10 mouse cellular contexts compared by ENCODE assay signal in the genomic region with DNA sequence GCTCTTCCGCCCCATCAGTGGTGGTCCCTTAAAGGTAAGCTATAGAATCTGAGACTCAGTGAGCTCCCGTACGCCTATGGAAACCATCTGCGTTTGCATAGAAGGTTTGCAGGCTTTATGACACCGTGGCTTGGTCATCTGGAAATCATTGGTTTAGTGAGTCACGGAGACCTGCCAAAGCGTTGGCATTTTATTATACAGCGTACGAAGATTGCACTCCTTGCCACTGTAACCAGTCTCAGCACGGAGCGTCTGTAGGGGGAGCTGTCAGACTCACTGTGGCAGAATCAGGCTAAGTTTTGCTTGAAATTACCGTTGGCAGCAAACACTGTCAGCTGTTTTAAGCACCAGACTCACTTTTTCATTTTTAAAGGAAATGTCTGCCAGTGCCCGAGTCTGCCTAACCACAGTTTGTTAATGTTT. TPM values are rescaled to one million over a fixed set of nuclear protein-coding genes. Genes with fewer than 3 reads are reported as not detected.
DNase-seq lines count a peak whose midpoint lies in the region; ATAC-seq and TF ChIP-seq lines count a peak whose summit lies in the region.
"Had no signal": no experiment of that assay in that cellular context is flagged by ENCODE, and none has a peak within 500 bp of the region (broad histone marks: within the 10 kb centered on the region; RNA-seq: fewer than 3 reads in every experiment).

No protein-coding gene starts in this region.

- no peak overlapping the region for H3K9ac ChIP-seq in kidney, embryonic 15.5 days
- no peak overlapping the region for H3K9ac ChIP-seq in forebrain, embryonic 12.5 days
- H3K9ac ChIP-seq: embryonic facial prominence, embryonic 12.5 days had no signal

- no peak overlapping the region for H3K4me3 ChIP-seq in kidney, adult 2 months (ENCODE audit: insufficient read depth, low read depth, low read length)
- no peak overlapping the region for H3K4me3 ChIP-seq in kidney, embryonic 15.5 days (replicated peaks)
- H3K4me3 ChIP-seq in forebrain, embryonic 12.5 days (replicated peaks) = no peak overlapping the region
- H3K4me3 ChIP-seq: embryonic facial prominence, embryonic 12.5 days had no signal

- 60% methylated on average over 13 of the region's 13 CpGs for WGBS in kidney, adult 2 months
- 79% methylated on average over 13 of the region's 13 CpGs for WGBS in kidney, embryonic 15.5 days
- WGBS in forebrain, embryonic 12.5 days = 89% methylated on average over 13 of the region's 13 CpGs

- in situ Hi-C loops in Patski (cut with MboI; ENCODE audit: low pct_unique_long_range_greater_than_20kb) = no loop called here

- CTCF ChIA-PET in Patski (lab: Charles Lee) = interaction anchor here (0.7 to 3.6 kb wide), 14 partner anchors 9 to 268 kb away, joined by 3 to 21 read pairs (median 4); partner anchors contain the start of gene Slpi

- DNase-seq in kidney, adult 2 months = peak; percentile 69
- DNase-seq in Patski (ENCODE audit: low read depth, low spot score) = peak; percentile 83
- peak; percentile 71 for DNase-seq in layer of hippocampus, adult 9-10 months (ENCODE audit: low spot score)
- DNase-seq in lung, postnatal 4 days = peak; percentile 51 to 58
- DNase-seq in thymus, postnatal 36 days = no peak

- no peaks in the 10 kb centered on the region for H3K27me3 ChIP-seq in kidney, adult 2 months (replicated peaks; ENCODE audit: control insufficient read depth, insufficient read depth, low read length)
- no peaks in the 10 kb centered on the region for H3K27me3 ChIP-seq in kidney, embryonic 15.5 days
- H3K27me3 ChIP-seq in Patski = no peaks in the 10 kb centered on the region
- no peaks in the 10 kb centered on the region for H3K27me3 ChIP-seq in forebrain, embryonic 12.5 days
- H3K27me3 ChIP-seq: embryonic facial prominence, embryonic 12.5 days had no signal

- no peak for ATAC-seq in kidney, embryonic 15.5 days (replicated peaks; ENCODE audit: low FRiP score)
- ATAC-seq in Patski = peak; percentile 92
- ATAC-seq in common myeloid progenitor, adult 5-6 weeks (replicated peaks; ENCODE audit: low read depth, poor library complexity, severe bottlenecking) = peak; percentile 55
- ATAC-seq in forebrain, embryonic 12.5 days (ENCODE audit: low FRiP score) = no peak

- POLR2A ChIA-PET in Patski (lab: Charles Lee) = no interaction called here

- no peak overlapping the region for H3K4me2 ChIP-seq in kidney, embryonic 15.5 days
- H3K4me2 ChIP-seq in forebrain, embryonic 12.5 days = no peak overlapping the region
- H3K4me2 ChIP-seq: embryonic facial prominence, embryonic 12.5 days had no signal

- H3K4me1 ChIP-seq in kidney, adult 2 months (ENCODE audit: control insufficient read depth, insufficient read depth, low read length) = no peaks in the 10 kb centered on the region
- no peaks in the 10 kb centered on the region for H3K4me1 ChIP-seq in kidney, embryonic 15.5 days
- no peaks in the 10 kb centered on the region for H3K4me1 ChIP-seq in forebrain, embryonic 12.5 days
- H3K4me1 ChIP-seq: embryonic facial prominence, embryonic 12.5 days had no signal

- peak; percentile 62 for TF ChIP-seq CTCF in kidney, adult 2 months (conservative IDR thresholded peaks at IDR 0.05; ENCODE audit: insufficient read depth, insufficient read length, low read depth, low read length)
- TF ChIP-seq CTCF in Patski (IDR thresholded peaks at IDR 0.05) = peak; percentile 86

- TF ChIP-seq POLR2A in kidney, adult 2 months (IDR thresholded peaks at IDR 0.05; ENCODE audit: low read depth, low read length) = no peak

- H3K9me3 ChIP-seq in kidney, embryonic 15.5 days (replicated peaks) = no peaks in the 10 kb centered on the region
- H3K9me3 ChIP-seq in forebrain, embryonic 12.5 days = no peaks in the 10 kb centered on the region
- H3K9me3 ChIP-seq: embryonic facial prominence, embryonic 12.5 days had no signal

- H3K36me3 ChIP-seq in kidney, adult 2 months (ENCODE audit: control insufficient read depth, insufficient read depth, low read length) = no peaks in the 10 kb centered on the region
- H3K36me3 ChIP-seq in kidney, embryonic 15.5 days = peaks cover 15% of the 10 kb centered on the region
- peaks cover 20% of the 10 kb centered on the region for H3K36me3 ChIP-seq in forebrain, embryonic 12.5 days (replicated peaks)

- H3K27ac ChIP-seq in kidney, adult 2 months (ENCODE audit: insufficient read depth, low read depth, low read length) = no peak overlapping the region
- no peak overlapping the region for H3K27ac ChIP-seq in kidney, embryonic 15.5 days
- H3K27ac ChIP-seq in forebrain, embryonic 12.5 days = no peak overlapping the region
- H3K27ac ChIP-seq: embryonic facial prominence, embryonic 12.5 days had no signal

RNA-seq across cellular contexts. Expression of gene Kcns1, which starts 44.4 kb away (rescaled TPM):
- polyA plus RNA-seq in kidney, adult 2 months (2012; rRNA removed) = 0.36 and 0.48 TPM in 2 replicates
- polyA plus RNA-seq in kidney, embryonic 15.5 days (2015; fragmentation: Nextera tagmentation; extraction: Ambion mirVana) = 0.23 and 0.28 TPM in 2 replicates
- polyA plus RNA-seq in Patski (2021) = not detected
- total RNA-seq in common myeloid progenitor, adult 5-6 weeks (2017) = 0.59 TPM in 1 of 2 replicates, not detected in the other
- polyA plus RNA-seq in forebrain, embryonic 12.5 days (2016; fragmentation: Nextera tagmentation; extraction: Ambion mirVana) = 0.12 and 0.18 TPM in 2 replicates
- polyA plus RNA-seq: lung, embryonic 16.5 days had no signal

RNA-seq across cellular contexts. Expression of gene Tomm34, which starts 55.6 kb away (rescaled TPM):
- 31.0 and 34.1 TPM in 2 replicates for polyA plus RNA-seq in kidney, adult 2 months (2012; rRNA removed)
- 60.8 and 64.9 TPM in 2 replicates for polyA plus RNA-seq in kidney, embryonic 15.5 days (2015; fragmentation: Nextera tagmentation; extraction: Ambion mirVana)
- polyA plus RNA-seq in Patski (2021) = 58.3 TPM
- total RNA-seq in common myeloid progenitor, adult 5-6 weeks (2017) = 35.7 and 40.4 TPM in 2 replicates
- 50.2 TPM in 2 replicates for polyA plus RNA-seq in forebrain, embryonic 12.5 days (2016; fragmentation: Nextera tagmentation; extraction: Ambion mirVana)

RNA-seq across cellular contexts. Expression of gene Wfdc5, which starts 56.0 kb away (rescaled TPM):
- polyA plus RNA-seq in kidney, adult 2 months (2012; rRNA removed) = not detected in 2 replicates
- polyA plus RNA-seq in kidney, embryonic 15.5 days (2015; fragmentation: Nextera tagmentation; extraction: Ambion mirVana) = 0.13 TPM in 1 of 2 replicates, not detected in the other
- 0.05 TPM for polyA plus RNA-seq in Patski (2021)
- not detected in 2 replicates for total RNA-seq in common myeloid progenitor, adult 5-6 weeks (2017)
- polyA plus RNA-seq in forebrain, embryonic 12.5 days (2016; fragmentation: Nextera tagmentation; extraction: Ambion mirVana) = not detected in 2 replicates
- polyA plus RNA-seq: embryonic facial prominence, embryonic 12.5 days; lung, embryonic 16.5 days had no signal

RNA-seq across cellular contexts. Expression of gene Stk4, which starts 56.4 kb away (rescaled TPM):
- polyA plus RNA-seq in kidney, adult 2 months (2012; rRNA removed) = 10.4 and 13.0 TPM in 2 replicates
- polyA plus RNA-seq in kidney, embryonic 15.5 days (2015; fragmentation: Nextera tagmentation; extraction: Ambion mirVana) = 21.0 and 23.4 TPM in 2 replicates
- polyA plus RNA-seq in Patski (2021) = 28.8 TPM
- total RNA-seq in common myeloid progenitor, adult 5-6 weeks (2017) = 132 and 208 TPM in 2 replicates
- 37.3 and 42.8 TPM in 2 replicates for polyA plus RNA-seq in forebrain, embryonic 12.5 days (2016; fragmentation: Nextera tagmentation; extraction: Ambion mirVana)

Comparison
In these comparisons a context has a peak if more than half of its experiments do, and no peak if none do; other contexts are left out.
1. DNase-seq: peak in kidney, adult 2 months (single experiment), Patski (single experiment), layer of hippocampus, adult 9-10 months (single experiment) and lung, postnatal 4 days (2 of 2); none in thymus, postnatal 36 days (0 of 2).
2. ATAC-seq: peak in Patski (single experiment) and common myeloid progenitor, adult 5-6 weeks (single experiment); none in kidney, embryonic 15.5 days (single experiment) and forebrain, embryonic 12.5 days (single experiment).